Mouse (Mus musculus): ENCODE data around the gene C77080. TPM values are rescaled to one million over a fixed set of nuclear protein-coding genes. Genes with fewer than 3 reads are reported as not detected.

Gene C77080
- 3.2 TPM for polyA plus RNA-seq (2014; fragmentation: Illumina TruSeq; extraction: RNeasy Lipid Tissue Mini Kit (QIAGEN cat#74804); ENCODE audit: low read depth, low replicate concordance)

GRCm38 (mm10) chr4:129261196-129261595 lies at the start of gene C77080:
Gene C77080 (minus strand): TSS chr4:129261404.

GRCm38 (mm10) chr4:129287472-129287981 lies 26.3 kb upstream of the C77080 start, which contains the start of gene Sync:
Gene Sync (plus strand): TSS chr4:129287617.

GRCm38 (mm10) chr4:129189542-129190519 lies 71.4 kb downstream of the C77080 start, which contains the start of the genes S100pbp and Yars:
Gene S100pbp (minus strand): TSS chr4:129189727.
Gene Yars (plus strand): TSS chr4:129189760.

Other genes starting within 250 kb of the C77080 start
- gene Rnf19b, start 203.1 kb downstream of the C77080 start, polyA plus RNA-seq (2014; fragmentation: Illumina TruSeq; extraction: RNeasy Lipid Tissue Mini Kit (QIAGEN cat#74804); ENCODE audit: low read depth, low replicate concordance), result 6.5 TPM
- not detected for gene Tmem54, start 155.9 kb downstream of the C77080 start, polyA plus RNA-seq (2014; fragmentation: Illumina TruSeq; extraction: RNeasy Lipid Tissue Mini Kit (QIAGEN cat#74804); ENCODE audit: low read depth, low replicate concordance)
- gene Hpca, start 139.4 kb downstream of the C77080 start, polyA plus RNA-seq (2014; fragmentation: Illumina TruSeq; extraction: RNeasy Lipid Tissue Mini Kit (QIAGEN cat#74804); ENCODE audit: low read depth, low replicate concordance), result not detected
- gene Fndc5, start 124.4 kb downstream of the C77080 start, polyA plus RNA-seq (2014; fragmentation: Illumina TruSeq; extraction: RNeasy Lipid Tissue Mini Kit (QIAGEN cat#74804); ENCODE audit: low read depth, low replicate concordance), result 0.57 TPM
- 42.2 TPM for gene S100pbp, start 71.7 kb downstream of the C77080 start, polyA plus RNA-seq (2014; fragmentation: Illumina TruSeq; extraction: RNeasy Lipid Tissue Mini Kit (QIAGEN cat#74804); ENCODE audit: low read depth, low replicate concordance)
- gene Yars, start 71.6 kb downstream of the C77080 start, polyA plus RNA-seq (2014; fragmentation: Illumina TruSeq; extraction: RNeasy Lipid Tissue Mini Kit (QIAGEN cat#74804); ENCODE audit: low read depth, low replicate concordance), result 4.7 TPM
- gene Sync, start 26.2 kb upstream of the C77080 start, polyA plus RNA-seq (2014; fragmentation: Illumina TruSeq; extraction: RNeasy Lipid Tissue Mini Kit (QIAGEN cat#74804); ENCODE audit: low read depth, low replicate concordance), result 0.28 TPM
- 185 TPM for gene Rbbp4, start 74.0 kb upstream of the C77080 start, polyA plus RNA-seq (2014; fragmentation: Illumina TruSeq; extraction: RNeasy Lipid Tissue Mini Kit (QIAGEN cat#74804); ENCODE audit: low read depth, low replicate concordance)
- gene Zbtb8os, start 74.3 kb upstream of the C77080 start, polyA plus RNA-seq (2014; fragmentation: Illumina TruSeq; extraction: RNeasy Lipid Tissue Mini Kit (QIAGEN cat#74804); ENCODE audit: low read depth, low replicate concordance), result 152 TPM
- gene Zbtb8a, start 116.7 kb upstream of the C77080 start, polyA plus RNA-seq (2014; fragmentation: Illumina TruSeq; extraction: RNeasy Lipid Tissue Mini Kit (QIAGEN cat#74804); ENCODE audit: low read depth, low replicate concordance), result 1.8 TPM
- gene Zbtb8b, start 179.4 kb upstream of the C77080 start, polyA plus RNA-seq (2014; fragmentation: Illumina TruSeq; extraction: RNeasy Lipid Tissue Mini Kit (QIAGEN cat#74804); ENCODE audit: low read depth, low replicate concordance), result 1.4 TPM
- 11.0 TPM for gene Bsdc1, start 200.2 kb upstream of the C77080 start, polyA plus RNA-seq (2014; fragmentation: Illumina TruSeq; extraction: RNeasy Lipid Tissue Mini Kit (QIAGEN cat#74804); ENCODE audit: low read depth, low replicate concordance)
- gene Tssk3, start 229.6 kb upstream of the C77080 start, polyA plus RNA-seq (2014; fragmentation: Illumina TruSeq; extraction: RNeasy Lipid Tissue Mini Kit (QIAGEN cat#74804); ENCODE audit: low read depth, low replicate concordance), result not detected
- not detected for gene Fam229a, start 229.8 kb upstream of the C77080 start, polyA plus RNA-seq (2014; fragmentation: Illumina TruSeq; extraction: RNeasy Lipid Tissue Mini Kit (QIAGEN cat#74804); ENCODE audit: low read depth, low replicate concordance)